Mouse (Mus musculus) liver, embryonic 13.5 days (tissue): ENCODE results near the gene Cyb561d1. TPM values are rescaled to one million over a fixed set of nuclear protein-coding genes. Genes with fewer than 3 reads are reported as not detected.

Experiments
- ATAC-seq: fragments of 200-750 bp; cut with Nextera tagmentation; 2 replicates; pipeline ENCODE4 v1.8.0; 2017; ENCODE audit warnings: low read depth, mild to moderate bottlenecking, moderate number of reproducible peaks, moderate library complexity
- DNase-seq: peaks from one replicate; pipeline ENCODE4 v3.0.0; 2022
- H3K27ac ChIP-seq: fragments of 300-500 bp; sonication (generic); 2 replicates; pipeline ENCODE4 v1.5.1; 2015; ENCODE audit warnings: moderate library complexity, mild to moderate bottlenecking, inconsistent platforms
- H3K27me3 ChIP-seq: fragments of 300-500 bp; sonication (generic); 2 replicates; pipeline ENCODE4 v1.6.1; 2015; ENCODE audit warnings: mild to moderate bottlenecking, inconsistent platforms
- H3K36me3 ChIP-seq: fragments of 300-500 bp; sonication (generic); 2 replicates; pipeline ENCODE4 v1.6.1; 2015; ENCODE audit warnings: mild to moderate bottlenecking, inconsistent platforms
- H3K4me1 ChIP-seq: fragments of 300-500 bp; sonication (generic); replicated peaks from 2 replicates; pipeline ENCODE4 v1.6.1; 2015; ENCODE audit warnings: inconsistent platforms
- H3K4me2 ChIP-seq: fragments of 300-500 bp; sonication (generic); 2 replicates; pipeline ENCODE4 v1.6.1; 2015; ENCODE audit warnings: inconsistent platforms, mild to moderate bottlenecking, moderate library complexity
- H3K4me3 ChIP-seq: fragments of 300-500 bp; sonication (generic); replicated peaks from 2 replicates; pipeline ENCODE4 v1.5.1; 2015; ENCODE audit warnings: mild to moderate bottlenecking, inconsistent platforms
- H3K9ac ChIP-seq: fragments of 300-500 bp; sonication (generic); 2 replicates; pipeline ENCODE4 v1.6.1; 2015; ENCODE audit warnings: mild to moderate bottlenecking, inconsistent platforms
- H3K9me3 ChIP-seq: fragments of 300-500 bp; sonication (generic); replicated peaks from 2 replicates; pipeline ENCODE4 v1.6.1; 2016; ENCODE audit warnings: inconsistent platforms
- WGBS: fragments of 180-500 bp; shearing (Covaris S2); methylation state at CpG from one replicate; pipeline ENCODE4 v1.1.7; 2015; ENCODE audit not compliant: insufficient replicate concordance; 5-methylcytosine and 5-hydroxymethylcytosine counted together
- polyA plus RNA-seq: library from polyadenylated mRNA; unstranded; fragments of >200 nt; fragmentation: Nextera tagmentation; extraction: Ambion mirVana; gene quantifications from 2 replicates; pipeline ENCODE4 v1.2.1, GENCODE M21; 2015

Gene Cyb561d1
- polyA plus RNA-seq, 1 experiment from 2014 or later, result 1.7 TPM

GRCm38 (mm10) chr3:108185460-108186097, 15.4 kb downstream of the Cyb561d1 start:
- peak overlapping the region; percentile 69 for H3K4me3 ChIP-seq
- no peaks in the 10 kb centered on the region for H3K9me3 ChIP-seq
- no peak overlapping the region for H3K27ac ChIP-seq
- no peaks in the 10 kb centered on the region for H3K36me3 ChIP-seq
- peaks cover 20% of the 10 kb centered on the region for H3K4me1 ChIP-seq
- no peak for DNase-seq
- 4% methylated on average over 16 of the region's 16 CpGs for WGBS
- peak overlapping the region; percentile 75; the same call in 1 of the 2 replicates for H3K9ac ChIP-seq
- H3K4me2 ChIP-seq, result peak overlapping the region; percentile 93
- H3K27me3 ChIP-seq, result peaks cover 60% of the 10 kb centered on the region
- ATAC-seq, result no peak

- H3K4me1 ChIP-seq, result peaks cover 15% of the 10 kb centered on the region
- no peaks in the 10 kb centered on the region for H3K36me3 ChIP-seq
- no peak for DNase-seq
- no peaks in the 10 kb centered on the region for H3K9me3 ChIP-seq
- H3K9ac ChIP-seq, result no peak overlapping the region
- no peak overlapping the region for H3K27ac ChIP-seq
- ATAC-seq, result no peak
- no peak overlapping the region for H3K4me2 ChIP-seq
- H3K27me3 ChIP-seq, result peaks cover 60% of the 10 kb centered on the region
- 61% methylated on average over 3 of the region's 3 CpGs for WGBS
- no peak overlapping the region for H3K4me3 ChIP-seq
Observed at GRCm38 (mm10) chr3:108184742-108185141, 16.3 kb downstream of the Cyb561d1 start.

GRCm38 (mm10) chr3:108180514-108180913, 20.5 kb downstream of the Cyb561d1 start:
- ATAC-seq (no peak), DNase-seq (no peak)
- Histone ChIP-seq H3K27me3 (peaks cover 20% of the 10 kb centered on the region), H3K9ac (no peak overlapping the region), H3K4me2 (no peak overlapping the region), H3K27ac (no peak overlapping the region), H3K4me1 (peaks cover 3% of the 10 kb centered on the region), H3K36me3 (no peaks in the 10 kb centered on the region), H3K9me3 (no peaks in the 10 kb centered on the region), H3K4me3 (no peak overlapping the region)
- WGBS, result 12% methylated on average over 2 of the region's 2 CpGs

- Histone ChIP-seq H3K27me3 (peaks cover 18% of the 10 kb centered on the region), H3K36me3 (no peaks in the 10 kb centered on the region), H3K4me1 (no peaks in the 10 kb centered on the region), H3K4me2 (no peak overlapping the region), H3K9me3 (no peaks in the 10 kb centered on the region), H3K9ac (no peak overlapping the region), H3K4me3 (no peak overlapping the region), H3K27ac (no peak overlapping the region)
- 70% methylated on average over 7 of the region's 7 CpGs for WGBS
- ATAC-seq, result no peak
- no peak for DNase-seq
Observed at GRCm38 (mm10) chr3:108178756-108179715, 22.0 kb downstream of the Cyb561d1 start.

GRCm38 (mm10) chr3:108174672-108175531, 26.1 kb downstream of the Cyb561d1 start:
- Histone ChIP-seq H3K4me1 (no peaks in the 10 kb centered on the region), H3K9me3 (no peaks in the 10 kb centered on the region), H3K27ac (no peak overlapping the region), H3K4me2 (no peak overlapping the region), H3K27me3 (peaks cover 26% of the 10 kb centered on the region), H3K36me3 (no peaks in the 10 kb centered on the region), H3K9ac (no peak overlapping the region), H3K4me3 (no peak overlapping the region)
- ATAC-seq (no peak), DNase-seq (no peak)
- WGBS, result 45% methylated on average over 14 of the region's 14 CpGs

- H3K4me2 ChIP-seq, result no peak overlapping the region
- no peak overlapping the region for H3K27ac ChIP-seq
- ATAC-seq, result no peak
- no peaks in the 10 kb centered on the region for H3K9me3 ChIP-seq
- no peak overlapping the region for H3K4me3 ChIP-seq
- H3K4me1 ChIP-seq, result no peaks in the 10 kb centered on the region
- 41% methylated on average over 3 of the region's 3 CpGs for WGBS
- DNase-seq, result no peak
- H3K27me3 ChIP-seq, result peaks cover 20% of the 10 kb centered on the region
- no peak overlapping the region for H3K9ac ChIP-seq
- H3K36me3 ChIP-seq, result no peaks in the 10 kb centered on the region
Observed at GRCm38 (mm10) chr3:108169199-108169598, 31.8 kb downstream of the Cyb561d1 start.

- H3K36me3 ChIP-seq, result no peaks in the 10 kb centered on the region
- no peaks in the 10 kb centered on the region for H3K4me1 ChIP-seq
- no peak overlapping the region for H3K27ac ChIP-seq
- no peaks in the 10 kb centered on the region for H3K9me3 ChIP-seq
- WGBS, result 52% methylated on average over 14 of the region's 14 CpGs
- H3K4me2 ChIP-seq, result no peak overlapping the region
- H3K27me3 ChIP-seq, result peaks cover 13% of the 10 kb centered on the region
- no peak overlapping the region for H3K4me3 ChIP-seq
- DNase-seq, result no peak
- no peak overlapping the region for H3K9ac ChIP-seq
- no peak for ATAC-seq
Observed at GRCm38 (mm10) chr3:108167499-108167898, 33.5 kb downstream of the Cyb561d1 start.

- Histone ChIP-seq H3K9ac (no peak overlapping the region), H3K4me1 (no peaks in the 10 kb centered on the region), H3K9me3 (no peaks in the 10 kb centered on the region), H3K36me3 (no peaks in the 10 kb centered on the region), H3K27me3 (peaks cover 5% of the 10 kb centered on the region), H3K4me2 (no peak overlapping the region), H3K27ac (no peak overlapping the region), H3K4me3 (no peak overlapping the region)
- no peak for DNase-seq
- WGBS, result 29% methylated on average over 9 of the region's 11 CpGs
- no peak for ATAC-seq
Observed at GRCm38 (mm10) chr3:108166486-108167211, 34.4 kb downstream of the Cyb561d1 start.

- WGBS, result 56% methylated on average over 10 of the region's 10 CpGs
- Histone ChIP-seq H3K9ac (no peak overlapping the region), H3K27ac (no peak overlapping the region), H3K4me1 (no peaks in the 10 kb centered on the region), H3K27me3 (peaks cover 5% of the 10 kb centered on the region), H3K4me2 (no peak overlapping the region), H3K9me3 (no peaks in the 10 kb centered on the region), H3K36me3 (no peaks in the 10 kb centered on the region), H3K4me3 (no peak overlapping the region)
- 0 out of 2 replicates have a peak, but pooled peaks have one; percentile 18 for ATAC-seq
- no peak for DNase-seq
Observed at GRCm38 (mm10) chr3:108165532-108166315, 35.3 kb downstream of the Cyb561d1 start.

- WGBS, result 31% methylated on average over 9 of the region's 9 CpGs
- no peak overlapping the region for H3K4me3 ChIP-seq
- DNase-seq, result peak; percentile 45
Observed at GRCm38 (mm10) chr3:108164807-108165206, 36.2 kb downstream of the Cyb561d1 start.

More at GRCm38 (mm10) chr3:108164807-108165206, 36.2 kb downstream of the Cyb561d1 start:
- Histone ChIP-seq H3K9me3 (no peaks in the 10 kb centered on the region), H3K4me1 (no peaks in the 10 kb centered on the region), H3K36me3 (no peaks in the 10 kb centered on the region), H3K27ac (no peak overlapping the region), H3K9ac (no peak overlapping the region), H3K27me3 (peaks cover 5% of the 10 kb centered on the region), H3K4me2 (no peak overlapping the region)
- ATAC-seq, result 0 out of 2 replicates have a peak, but pooled peaks have one; percentile 29
